Mouse (Mus musculus) CH12.LX (cell line): Measurements from ENCODE around the gene Plch1. TPM values are rescaled to one million over a fixed set of nuclear protein-coding genes. Genes with fewer than 3 reads are reported as not detected.
A peak's percentile ranks its signal among the peaks of the same experiment; 100 is the strongest.

Experiments
- DNase-seq: peaks from one replicate; pipeline ENCODE4 v3.0.0-alpha.2; 2013; ENCODE audit errors: extremely low read depth
- H3K27ac ChIP-seq: 2 replicates; pipeline ENCODE4 v1.5.1; 2012; ENCODE audit warnings: low read depth, mild to moderate bottlenecking, control low read depth, moderate library complexity; ENCODE audit not compliant: insufficient read depth
- H3K27me3 ChIP-seq: replicated peaks from 2 replicates; pipeline ENCODE3; 2012; ENCODE audit warnings: inconsistent platforms
- H3K36me3 ChIP-seq, 2 experiments: replicated peaks in 1 of 2; 2 replicates each; pipeline versions ENCODE3 to v1.6.1; 2012; ENCODE audit warnings: inconsistent platforms in 1 of 2, low read length in 1 of 2, mild to moderate bottlenecking in 1 of 2, mixed read lengths in 1 of 2, moderate library complexity in 1 of 2; ENCODE audit not compliant: control insufficient read depth in 1 of 2, insufficient read depth in 1 of 2
- H3K4me1 ChIP-seq, 2 experiments: 2 replicates each; pipeline ENCODE4 v1.6.1; 2012; ENCODE audit warnings: inconsistent platforms in 1 of 2, moderate library complexity in 1 of 2; ENCODE audit not compliant: insufficient read depth in 2 of 2, control insufficient read depth in 1 of 2
- H3K4me2 ChIP-seq: 2 replicates; pipeline ENCODE4 v1.6.1; 2012; ENCODE audit warnings: low read depth, mild to moderate bottlenecking, control low read depth; ENCODE audit not compliant: poor library complexity, insufficient read depth, severe bottlenecking
- H3K4me3 ChIP-seq, 3 experiments: fragments of 150-350 bp in 1 of 3; sonication (generic) in 1 of 3; replicated peaks in 1 of 3; 2 replicates each; pipeline versions ENCODE3 to v1.5.1; 2011 to 2012; ENCODE audit warnings: low read depth in 2 of 3, low read length in 2 of 3, mild to moderate bottlenecking in 2 of 3, moderate library complexity in 2 of 3, control low read depth in 1 of 3, improper control_type of control experiment in 1 of 3, inconsistent platforms in 1 of 3, mixed read lengths in 1 of 3; ENCODE audit not compliant: poor library complexity in 1 of 3
- H3K79me2 ChIP-seq: replicated peaks from 2 replicates; pipeline ENCODE4 v1.6.1; 2012; ENCODE audit warnings: mild to moderate bottlenecking, moderate library complexity; ENCODE audit not compliant: control insufficient read depth, poor library complexity, insufficient read depth, severe bottlenecking; ENCODE audit errors: extremely low read depth
- H3K9ac ChIP-seq: 2 replicates; pipeline ENCODE4 v1.6.1; 2012; ENCODE audit warnings: low read depth, mild to moderate bottlenecking, control low read depth, moderate library complexity; ENCODE audit not compliant: insufficient read depth
- H3K9me3 ChIP-seq: replicated peaks from 2 replicates; pipeline ENCODE3; 2012; ENCODE audit warnings: low read length, inconsistent platforms, mixed read lengths
- CHD2 ChIP-seq: IDR thresholded peaks from 2 replicates; pipeline ENCODE4 v1.6.1; 2011; ENCODE audit warnings: low read length, improper control_type of control experiment
- ETS1 ChIP-seq: conservative IDR thresholded peaks from 2 replicates; pipeline ENCODE4 v1.6.1; 2012; ENCODE audit warnings: low read depth, mild to moderate bottlenecking, inconsistent platforms, low read length, improper control_type of control experiment, moderate library complexity
- GABPA ChIP-seq: IDR thresholded peaks from 2 replicates; pipeline ENCODE4 v1.6.1; 2012; ENCODE audit warnings: low read depth, low read length, improper control_type of control experiment, inconsistent platforms; ENCODE audit not compliant: insufficient replicate concordance
- IRF4 ChIP-seq: IDR thresholded peaks from 2 replicates; pipeline ENCODE4 v1.6.1; 2014; ENCODE audit warnings: low read depth, mild to moderate bottlenecking, inconsistent platforms, low read length, improper control_type of control experiment
- JUND ChIP-seq: conservative IDR thresholded peaks from 2 replicates; pipeline ENCODE4 v1.6.1; 2011; ENCODE audit warnings: low read depth, low read length, improper control_type of control experiment
- MAFK ChIP-seq: IDR thresholded peaks from 2 replicates; pipeline ENCODE4 v1.6.1; 2011; ENCODE audit warnings: low read length, improper control_type of control experiment; ENCODE audit not compliant: insufficient replicate concordance
- MAX ChIP-seq: IDR thresholded peaks from 2 replicates; pipeline ENCODE4 v1.6.1; 2011; ENCODE audit warnings: low read length, improper control_type of control experiment
- MAZ ChIP-seq: IDR thresholded peaks from 2 replicates; pipeline ENCODE4 v1.6.1; 2012; ENCODE audit warnings: low read depth, mild to moderate bottlenecking, inconsistent platforms, low read length, improper control_type of control experiment, moderate library complexity
- MEF2A ChIP-seq: IDR thresholded peaks from 2 replicates; pipeline ENCODE4 v1.6.1; 2014; ENCODE audit warnings: low read depth, mild to moderate bottlenecking, inconsistent platforms, low read length, improper control_type of control experiment, borderline replicate concordance
- MXI1 ChIP-seq: IDR thresholded peaks from 2 replicates; pipeline ENCODE4 v1.6.1; 2011; ENCODE audit warnings: mild to moderate bottlenecking, low read depth, low read length, improper control_type of control experiment
- MYC ChIP-seq: IDR thresholded peaks from 2 replicates; pipeline ENCODE4 v1.6.1; 2011; ENCODE audit warnings: low read depth, mild to moderate bottlenecking, improper control_type of control experiment, low read length
- NELFE ChIP-seq: IDR thresholded peaks from 2 replicates; pipeline ENCODE4 v1.6.1; 2011; ENCODE audit warnings: low read depth, low read length, improper control_type of control experiment
- POLR2A ChIP-seq: IDR thresholded peaks from 2 replicates; pipeline ENCODE4 v1.6.1; 2011; ENCODE audit warnings: low read depth, mild to moderate bottlenecking, improper control_type of control experiment, low read length
- POLR2AphosphoS2 ChIP-seq: IDR thresholded peaks from 2 replicates; pipeline ENCODE4 v1.6.1; 2011; ENCODE audit warnings: low read depth, low read length, improper control_type of control experiment
- RAD21 ChIP-seq: IDR thresholded peaks from 2 replicates; pipeline ENCODE4 v1.6.1; 2011; ENCODE audit warnings: low read depth, mild to moderate bottlenecking, low read length, improper control_type of control experiment, moderate library complexity
- SIN3A ChIP-seq: IDR thresholded peaks from 2 replicates; pipeline ENCODE4 v1.6.1; 2012; ENCODE audit warnings: low read length, improper control_type of control experiment, inconsistent platforms
- SMC3 ChIP-seq: IDR thresholded peaks from 2 replicates; pipeline ENCODE4 v1.6.1; 2011; ENCODE audit warnings: low read depth, low read length, improper control_type of control experiment
- TBP ChIP-seq: conservative IDR thresholded peaks from 2 replicates; pipeline ENCODE4 v1.6.1; 2011; ENCODE audit warnings: low read depth, low read length, improper control_type of control experiment
- TCF12 ChIP-seq: IDR thresholded peaks from 2 replicates; pipeline ENCODE4 v1.6.1; 2014; ENCODE audit warnings: low read depth, mild to moderate bottlenecking, inconsistent platforms, low read length, improper control_type of control experiment
- UBTF ChIP-seq: IDR thresholded peaks from 2 replicates; pipeline ENCODE4 v1.6.1; 2012; ENCODE audit warnings: low read depth, mild to moderate bottlenecking, inconsistent platforms, low read length, improper control_type of control experiment, moderate library complexity
- ZKSCAN1 ChIP-seq: IDR thresholded peaks from 2 replicates; pipeline ENCODE4 v1.6.1; 2012; ENCODE audit warnings: low read depth, inconsistent platforms, low read length, improper control_type of control experiment, borderline replicate concordance
- ZMIZ1 ChIP-seq: IDR thresholded peaks from 2 replicates; pipeline ENCODE4 v1.6.1; 2012; ENCODE audit warnings: low read depth, mild to moderate bottlenecking, inconsistent platforms, low read length, improper control_type of control experiment
- ZNF384 ChIP-seq: IDR thresholded peaks from 2 replicates; pipeline ENCODE4 v1.6.1; 2012; ENCODE audit warnings: low read depth, low read length, improper control_type of control experiment, inconsistent platforms
- dilution Hi-C: fragments of 300-500 bp; cut with MboI; formaldehyde crosslinking; loops from 2 replicates; pipeline ENCODE4 v1.14.3; 2020; ENCODE audit warnings: low sequenced_read_pairs; ENCODE audit not compliant: extremely low pct_unique_long_range_greater_than_20kb, extremely low pct_ligation_motif_present
- in situ Hi-C: fragments of 300-500 bp; cut with MboI; formaldehyde crosslinking; loops from 3 replicates; pipeline ENCODE4 v1.14.3; 2019; ENCODE audit warnings: low sequenced_read_pairs, low pct_ligation_motif_present, low pct_unique_long_range_greater_than_20kb, mixed read lengths
- polyA plus RNA-seq: library from polyadenylated mRNA; unstranded; fragments of >175 nt; gene quantifications from 2 replicates; pipeline ENCODE4 v1.2.1, GENCODE M21; 2012; ENCODE audit warnings: low read depth; ENCODE audit not compliant: insufficient read length
- total RNA-seq, 2 experiments: library from RNA; depleted of rRNA; stranded (reverse); fragments of 300-350 nt in 1 of 2; fragments of >200 nt in 1 of 2; gene quantifications; 2 replicates each; pipeline ENCODE4 v1.2.3; 2012 to 2014

The Plch1 gene
- total and polyA plus RNA-seq, 3 experiments = 0.51 to 0.80 (median 0.59) TPM

GRCm38 (mm10) chr3:63893677-63894076 is 5.6 kb downstream of the Plch1 start:
- H3K27ac ChIP-seq = no peak overlapping the region
- H3K9me3 ChIP-seq = no peaks in the 10 kb centered on the region
- dilution Hi-C loops = no loop called here
- H3K79me2 ChIP-seq = no peaks in the 10 kb centered on the region
- peak; percentile 35 for DNase-seq
- H3K9ac ChIP-seq = no peak overlapping the region
- H3K4me2 ChIP-seq = no peak overlapping the region
- no peak overlapping the region for H3K4me3 ChIP-seq
- in situ Hi-C loops = no loop called here
- TF ChIP-seq NELFE = no peak
- TF ChIP-seq SIN3A = no peak
- TF ChIP-seq SMC3 = no peak
- TF ChIP-seq POLR2AphosphoS2 = no peak
- TF ChIP-seq MAZ = no peak
- no peak for TF ChIP-seq MXI1
- TF ChIP-seq ZNF384 = no peak
- TF ChIP-seq ETS1 = no peak
- TF ChIP-seq JUND = no peak
- TF ChIP-seq IRF4 = no peak
- TF ChIP-seq TBP = no peak
- no peak for TF ChIP-seq ZKSCAN1
- no peak for TF ChIP-seq MEF2A
- TF ChIP-seq MAFK = no peak
- TF ChIP-seq, all 38 proteins: peak for 0
- H3K27me3 ChIP-seq = no peaks in the 10 kb centered on the region
- peaks cover 3 to 9% of the 10 kb centered on the region in 2 experiments; a peak in 2 of 4 replicates for H3K4me1 ChIP-seq
- H3K36me3 ChIP-seq = no peaks in the 10 kb centered on the region

DNA sequence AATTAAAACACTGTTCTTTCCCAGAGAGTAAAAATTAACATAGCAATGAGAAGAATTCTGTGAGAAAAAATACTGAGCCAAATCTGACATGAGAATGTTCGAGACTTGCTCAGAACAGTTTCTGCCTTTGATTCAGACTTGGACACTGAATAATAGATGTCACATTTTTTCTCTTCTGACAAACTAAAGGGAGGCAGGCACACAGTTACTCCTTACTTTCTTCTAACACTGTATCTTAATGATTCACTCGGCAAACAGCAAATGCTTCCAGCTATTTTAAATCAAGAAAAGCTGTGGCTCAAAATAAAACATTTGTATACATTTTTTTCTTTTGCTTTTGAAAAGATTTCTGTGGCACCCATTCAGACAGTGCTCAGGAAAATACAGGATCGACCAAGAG is 7.1 kb downstream of the Plch1 start:
- H3K9ac ChIP-seq = no peak overlapping the region
- H3K4me3 ChIP-seq = no peak overlapping the region
- no peaks in the 10 kb centered on the region for H3K27me3 ChIP-seq
- H3K4me2 ChIP-seq = no peak overlapping the region
- in situ Hi-C loops = no loop called here
- dilution Hi-C loops = no loop called here
- no peak for DNase-seq
- TF ChIP-seq POLR2AphosphoS2 (no peak), ZNF384 (no peak), POLR2A (no peak), MAX (no peak), ZKSCAN1 (no peak)
- no peak overlapping the region for H3K27ac ChIP-seq
- no peaks in the 10 kb centered on the region for H3K9me3 ChIP-seq
- peaks cover 3 to 9% of the 10 kb centered on the region in 2 experiments; a peak in 2 of 4 replicates for H3K4me1 ChIP-seq
- H3K79me2 ChIP-seq = no peaks in the 10 kb centered on the region
- no peaks in the 10 kb centered on the region for H3K36me3 ChIP-seq

DNA sequence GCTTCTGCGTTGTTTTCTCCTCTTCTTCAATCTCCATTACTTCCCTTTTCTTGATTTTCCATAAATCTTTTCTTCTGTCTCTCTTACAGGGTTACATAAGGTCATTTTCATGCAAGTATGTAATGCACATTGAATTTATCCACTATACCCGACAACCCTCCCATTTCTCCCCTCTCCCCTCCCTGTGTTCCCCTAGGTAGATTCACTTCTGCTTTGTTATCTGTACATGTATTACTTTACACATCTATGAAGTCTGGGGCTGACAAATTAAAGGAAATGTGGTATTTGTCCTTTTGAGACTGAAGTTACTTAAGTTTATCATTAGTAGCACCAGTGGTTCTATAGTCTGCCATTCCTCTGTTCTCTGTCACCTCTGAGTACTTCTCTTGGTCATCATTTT is 18.2 kb downstream of the Plch1 start:
- Histone ChIP-seq H3K9ac (no peak overlapping the region), H3K36me3 (no peaks in the 10 kb centered on the region), H3K79me2 (no peaks in the 10 kb centered on the region), H3K27me3 (no peaks in the 10 kb centered on the region), H3K9me3 (no peaks in the 10 kb centered on the region), H3K4me1 (no peaks in the 10 kb centered on the region), H3K4me2 (no peak overlapping the region), H3K27ac (no peak overlapping the region), H3K4me3 (no peak overlapping the region)
- dilution Hi-C loops = no loop called here
- in situ Hi-C loops = no loop called here
- DNase-seq = no peak
- TF ChIP-seq UBTF (no peak), ZMIZ1 (no peak), GABPA (no peak), RAD21 (no peak), TCF12 (no peak), ZNF384 (no peak), POLR2AphosphoS2 (no peak), MYC (no peak), ZKSCAN1 (no peak), CHD2 (no peak), MAFK (no peak), NELFE (no peak)
